Mouse (Mus musculus) embryonic fibroblast, embryonic 13.5 days (primary cell): ENCODE results near the gene Nup62. TPM values are rescaled to one million over a fixed set of nuclear protein-coding genes. Genes with fewer than 3 reads are reported as not detected.
A peak's percentile ranks its signal among the peaks of the same experiment; 100 is the strongest.

Experiments used
- H3K27ac ChIP-seq: 2 replicates; pipeline ENCODE4 v1.5.1; 2012; ENCODE audit warnings: low read length, control low read depth, inconsistent platforms; ENCODE audit not compliant: insufficient read depth
- H3K4me1 ChIP-seq: 2 replicates; pipeline ENCODE4 v1.6.1; 2011; ENCODE audit warnings: low read length; ENCODE audit not compliant: control insufficient read depth, insufficient read depth
- H3K4me3 ChIP-seq: 2 replicates; pipeline ENCODE4 v1.5.1; 2011; ENCODE audit warnings: mild to moderate bottlenecking, control low read depth, low read length; ENCODE audit not compliant: insufficient read depth
- CTCF ChIP-seq: IDR thresholded peaks from 2 replicates; pipeline ENCODE4 v1.5.1; 2011; ENCODE audit warnings: mild to moderate bottlenecking, control low read depth, low read length, moderate library complexity, borderline replicate concordance; ENCODE audit not compliant: insufficient read depth
- POLR2A ChIP-seq: IDR thresholded peaks from 2 replicates; pipeline ENCODE4 v1.6.1; 2011; ENCODE audit warnings: low read depth, mild to moderate bottlenecking, control low read depth, low read length, moderate library complexity
- polyA plus RNA-seq: library from polyadenylated mRNA; stranded (reverse); fragments of >200 nt; gene quantifications from 2 replicates; pipeline ENCODE4 v1.2.4, GENCODE M21; 2011; ENCODE audit warnings: low read depth; ENCODE audit not compliant: missing spikeins, insufficient read length

The Nup62 gene
- polyA plus RNA-seq, 1 experiment: 41.2 TPM

DNA sequence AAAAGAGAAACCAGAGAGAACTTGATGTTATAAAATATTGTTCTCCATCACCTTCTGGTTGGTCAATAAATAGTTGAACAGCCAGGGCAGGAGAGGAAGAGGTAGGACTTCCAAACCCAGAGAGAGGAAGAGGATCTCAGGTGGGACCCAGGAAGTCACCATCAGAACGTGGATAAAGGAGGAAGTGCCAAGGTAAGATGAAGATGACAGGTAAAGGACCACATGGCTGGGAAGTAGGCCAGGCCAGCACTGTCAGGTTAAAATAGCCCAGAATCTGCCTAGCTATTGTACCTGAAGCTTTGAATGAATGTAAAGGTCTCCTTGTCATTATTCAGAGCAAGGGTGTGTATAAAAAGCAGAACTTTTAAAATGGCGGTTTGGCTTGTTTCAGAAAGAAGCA is 7.0 kb upstream of the Nup62 start:
- Histone ChIP-seq H3K27ac (no peak overlapping the region), H3K4me1 (no peaks in the 10 kb centered on the region), H3K4me3 (no peak overlapping the region)
- TF ChIP-seq CTCF (no peak), POLR2A (0 out of 2 replicates have a peak, but pooled peaks have one; percentile 29)

DNA sequence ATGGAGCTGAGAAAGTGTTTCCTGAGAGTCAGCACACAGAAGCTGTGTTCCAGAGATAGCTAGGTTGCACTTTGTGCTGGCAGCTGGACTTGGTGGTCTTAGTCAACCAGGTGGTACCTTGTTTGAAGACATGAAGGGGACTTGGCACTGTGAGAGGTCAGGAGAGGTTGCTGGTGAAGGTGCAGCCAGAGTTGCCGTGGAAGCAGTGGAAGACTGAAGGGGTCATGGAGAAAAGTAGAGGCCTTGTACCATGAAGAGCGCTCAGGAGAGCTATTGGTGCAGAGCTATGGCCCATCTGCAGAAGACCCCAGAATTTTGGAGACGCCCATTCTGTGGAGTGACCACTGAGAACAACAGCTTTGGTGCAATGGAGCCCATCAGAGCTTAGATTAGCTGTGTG is 6.4 kb upstream of the Nup62 start:
- no peak overlapping the region for H3K27ac ChIP-seq
- H3K4me3 ChIP-seq: no peak overlapping the region
- peak; percentile 50; the same call in 1 of the 2 replicates for TF ChIP-seq POLR2A
- TF ChIP-seq CTCF: no peak
- H3K4me1 ChIP-seq: no peaks in the 10 kb centered on the region

DNA sequence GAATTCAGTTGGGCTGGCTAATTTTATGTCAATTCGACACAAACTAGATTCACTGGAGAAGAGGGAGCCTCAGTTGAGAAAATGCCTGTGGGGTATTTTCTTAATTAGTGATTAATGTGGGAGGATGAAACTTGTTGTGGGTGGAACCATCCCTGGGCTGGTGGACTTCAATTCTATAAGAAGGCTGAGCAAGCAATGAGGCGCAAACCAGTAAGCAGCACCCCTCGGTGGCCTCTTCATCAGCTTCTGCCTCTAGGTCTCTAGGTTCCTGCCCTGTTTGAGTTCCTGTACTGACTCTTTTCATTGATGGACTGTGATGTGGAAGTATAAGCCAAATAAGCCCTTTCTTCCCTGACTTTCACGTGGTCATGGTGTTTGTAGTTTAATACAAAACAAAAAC is 5.5 kb upstream of the Nup62 start:
- H3K4me1 ChIP-seq: no peaks in the 10 kb centered on the region
- TF ChIP-seq CTCF (no peak), POLR2A (no peak)
- H3K4me3 ChIP-seq: no peak overlapping the region
- no peak overlapping the region for H3K27ac ChIP-seq

DNA sequence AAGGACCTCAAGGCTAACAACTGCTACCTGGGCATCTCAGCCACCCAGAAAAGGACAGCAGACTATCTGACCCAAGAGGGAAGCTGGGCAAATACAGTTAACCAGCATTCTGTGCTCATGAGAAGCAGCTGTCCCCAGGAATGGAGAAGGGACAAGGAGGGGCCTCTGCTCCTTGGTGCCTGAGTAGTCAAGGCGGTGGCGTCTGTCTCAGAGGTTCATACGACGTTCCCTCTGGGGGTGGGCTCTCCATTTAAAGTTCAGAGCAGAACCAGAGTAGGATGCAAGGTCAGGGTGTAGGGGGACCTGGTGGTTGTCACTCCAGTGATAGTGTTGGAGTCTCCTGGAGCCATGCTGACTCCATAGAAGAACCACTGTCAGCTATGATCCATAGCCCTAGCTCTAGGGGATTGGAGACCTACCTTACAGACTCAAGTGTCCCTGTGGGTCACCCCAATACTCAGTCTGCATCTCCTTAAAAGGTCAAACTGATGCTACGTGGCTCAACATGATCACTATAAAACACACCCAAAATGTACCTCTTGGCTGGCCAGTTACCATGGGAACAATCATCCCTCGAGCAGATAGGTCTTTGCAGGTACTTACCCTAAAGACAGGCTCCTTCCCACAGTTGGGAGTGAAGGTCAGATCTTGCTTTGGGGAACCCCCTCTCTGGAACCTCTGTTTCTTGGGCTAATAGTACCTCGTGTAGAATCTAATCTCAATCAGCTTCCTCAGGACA is 4.9 kb upstream of the Nup62 start:
- H3K27ac ChIP-seq: no peak overlapping the region
- TF ChIP-seq POLR2A: peak; percentile 28; the same call in 1 of the 2 replicates
- TF ChIP-seq CTCF: no peak
- H3K4me3 ChIP-seq: no peak overlapping the region

DNA sequence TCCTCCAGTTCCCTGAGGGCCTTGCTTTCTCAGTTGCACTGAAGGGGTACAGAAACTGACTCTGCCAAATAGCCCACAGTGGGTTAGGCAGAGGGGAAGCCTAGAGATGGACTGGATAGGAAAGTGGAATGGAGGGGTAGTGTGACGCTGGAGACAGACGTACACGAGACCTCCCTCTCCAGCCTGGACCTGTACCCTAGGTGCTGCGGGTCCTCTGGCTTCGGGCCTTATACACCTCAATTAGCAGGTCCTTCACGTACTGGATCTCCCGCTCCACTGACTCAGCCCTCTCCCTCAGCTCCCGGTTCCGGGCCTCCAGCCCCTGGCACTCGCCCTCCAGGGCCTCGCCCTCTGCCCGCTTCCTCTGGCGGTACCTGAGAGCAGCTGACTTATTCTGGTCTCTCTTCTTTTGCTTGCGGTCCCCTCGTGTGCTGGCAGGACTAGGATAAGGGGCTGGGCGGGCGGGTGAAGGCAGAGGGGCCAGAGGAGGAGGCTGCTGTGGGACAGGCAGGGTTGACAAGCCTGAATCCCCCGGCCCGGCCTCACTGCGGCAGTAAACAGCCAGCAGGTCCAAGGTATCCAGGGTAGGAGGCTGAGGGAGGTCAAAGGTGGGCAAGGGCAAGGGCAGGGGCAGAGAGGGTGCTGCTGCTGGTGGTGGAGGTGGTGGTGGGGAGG is 3.1 kb upstream of the Nup62 start:
- no peak overlapping the region for H3K27ac ChIP-seq
- TF ChIP-seq CTCF (no peak), POLR2A (no peak)
- no peak overlapping the region for H3K4me3 ChIP-seq
- H3K4me1 ChIP-seq: no peaks in the 10 kb centered on the region

More for the DNA sequence above, 4.9 kb upstream of the Nup62 start:
- no peaks in the 10 kb centered on the region for H3K4me1 ChIP-seq

DNA sequence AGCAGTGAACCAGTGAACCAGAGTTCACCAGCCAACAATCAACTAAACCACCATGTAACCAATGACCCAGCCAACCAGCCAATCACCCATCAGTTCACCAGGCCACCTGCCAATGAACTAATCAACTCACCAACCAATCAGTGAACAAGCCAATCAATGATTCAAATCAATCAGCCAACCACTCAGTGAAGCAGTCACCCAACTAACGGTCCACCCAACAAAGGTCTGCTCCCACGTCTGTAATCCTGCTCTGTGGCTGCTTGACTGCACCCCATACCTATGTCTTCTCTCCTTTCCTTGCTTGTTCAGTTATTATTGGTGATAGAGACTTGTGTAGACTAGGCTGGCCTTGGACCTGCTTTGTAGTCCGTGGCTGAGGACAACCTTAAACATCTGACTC is 1.9 kb upstream of the Nup62 start:
- H3K4me3 ChIP-seq: peak overlapping the region; percentile 65; the same call in 1 of the 2 replicates
- H3K27ac ChIP-seq: no peak overlapping the region
- TF ChIP-seq POLR2A: no peak; the same call in 1 of the 2 replicates
- no peak for TF ChIP-seq CTCF
- H3K4me1 ChIP-seq: no peaks in the 10 kb centered on the region

DNA sequence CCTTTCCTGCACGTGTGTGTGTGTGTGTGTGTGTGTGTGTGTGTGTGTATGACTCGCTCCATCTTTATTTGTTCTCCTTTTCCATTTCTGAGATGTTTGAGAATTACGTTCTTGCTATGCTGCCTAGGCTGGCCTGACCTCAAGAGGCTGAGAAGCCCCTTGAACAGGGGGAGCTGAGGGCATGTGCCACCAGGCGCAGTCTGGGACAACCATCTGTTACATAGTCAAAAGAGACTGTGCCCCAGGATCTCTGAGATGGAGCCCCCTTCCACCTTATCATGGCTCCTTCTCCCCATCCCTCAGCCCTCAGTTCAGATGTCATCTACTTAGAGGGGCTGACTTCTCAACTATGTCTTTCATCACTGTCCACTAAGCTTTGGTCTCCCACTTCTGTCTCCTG is 1.5 kb upstream of the Nup62 start:
- Histone ChIP-seq H3K4me1 (peaks cover 2% of the 10 kb centered on the region; the same call in 1 of the 2 replicates), H3K27ac (no peak overlapping the region), H3K4me3 (peak overlapping the region; percentile 65; the same call in 1 of the 2 replicates)
- TF ChIP-seq POLR2A: no peak
- TF ChIP-seq CTCF: no peak

DNA sequence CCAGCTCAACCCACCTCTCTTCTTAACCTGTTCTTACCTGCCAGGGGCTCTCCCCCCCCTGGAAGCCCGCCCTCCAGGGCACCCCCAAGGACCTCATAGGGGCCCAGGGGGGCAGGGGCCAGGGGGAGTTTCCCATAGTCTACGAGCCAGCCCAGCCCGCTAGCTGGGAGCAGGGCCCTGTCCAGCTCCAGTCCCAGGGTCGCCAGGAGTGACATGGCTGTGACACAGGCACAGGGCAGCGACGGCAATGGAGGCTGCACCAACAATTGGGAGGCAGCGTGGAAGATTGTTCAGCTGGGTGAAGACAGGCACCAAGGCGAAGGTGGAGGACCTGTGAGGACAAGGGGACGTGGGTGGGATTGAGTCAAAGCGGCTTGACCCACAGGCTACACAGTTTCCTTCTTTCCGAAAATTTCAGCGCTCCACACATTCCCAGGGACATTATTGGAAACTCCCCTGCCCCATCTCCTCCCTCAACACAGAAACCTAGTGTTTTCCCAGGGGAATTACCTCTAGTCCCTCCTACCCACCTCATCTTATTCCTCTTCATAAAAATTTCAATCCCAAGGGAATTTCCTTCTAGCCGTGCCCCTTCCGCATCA is 835 bp upstream of the Nup62 start:
- H3K27ac ChIP-seq: peak overlapping the region; percentile 19; the same call in 1 of the 2 replicates
- peaks cover 6% of the 10 kb centered on the region; the same call in 1 of the 2 replicates for H3K4me1 ChIP-seq
- TF ChIP-seq CTCF: no peak
- TF ChIP-seq POLR2A: no peak
- H3K4me3 ChIP-seq: peak overlapping the region; percentile 65

DNA sequence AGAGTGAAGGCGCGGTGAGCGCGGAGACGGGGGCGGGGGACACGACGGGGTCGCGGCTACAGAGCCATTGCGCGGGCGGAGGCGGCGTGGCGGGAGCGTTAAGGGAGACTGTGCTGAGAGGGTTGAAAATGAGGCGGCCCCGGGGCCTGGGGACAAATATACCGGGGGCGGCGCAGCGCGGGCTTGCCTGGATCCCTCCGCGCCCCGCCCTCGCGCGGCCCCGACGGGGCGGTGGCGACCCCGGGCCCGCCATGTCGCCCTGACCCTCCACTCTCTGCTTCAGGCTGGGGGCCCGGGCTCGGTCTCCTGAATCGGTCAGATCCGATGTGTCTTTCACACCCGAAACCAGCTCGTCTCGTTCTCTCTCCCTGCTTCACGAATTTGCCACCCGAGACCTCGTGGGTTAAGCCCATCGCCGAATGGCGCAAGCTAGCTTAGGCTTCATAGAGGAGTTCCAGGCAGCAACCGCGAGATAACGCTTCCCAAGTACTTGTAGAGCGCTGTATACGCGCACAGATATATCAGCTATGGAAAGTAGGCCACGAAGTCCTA is 658 bp downstream of the Nup62 start, which contains the start of gene Atf5:
Atf5 (minus strand) TSS at position 189 of the 552 bp plus-strand sequence.
- peak within 1 kb of the TSS; percentile 93 for H3K27ac ChIP-seq
- peak within 1 kb of the TSS; percentile 65 for H3K4me3 ChIP-seq
- H3K4me1 ChIP-seq: peaks cover 14% of the 10 kb centered on the region; the same call in 1 of the 2 replicates
- TF ChIP-seq CTCF (no peak), POLR2A (peak; percentile 56)
